Mouse (Mus musculus) E14TG2a.4 (cell line): ENCODE measurements around the gene Fam228a.
A peak's percentile ranks its signal among the peaks of the same experiment; 100 is the strongest.
"Not testable (repeated sequence)": the region's sequence is repeated elsewhere in the genome, so short reads cannot be mapped to it uniquely, and the experiment has no call there.

Source experiments
- H3K27me3 ChIP-seq: 2 replicates; pipeline ENCODE4 v1.6.1; 2014; ENCODE audit warnings: low read length, control low read depth; ENCODE audit not compliant: insufficient read depth
- H3K36me3 ChIP-seq: 2 replicates; pipeline ENCODE4 v1.6.1; 2014; ENCODE audit warnings: low read length, control low read depth; ENCODE audit not compliant: insufficient read depth
- H3K4me1 ChIP-seq: replicated peaks from 2 replicates; pipeline ENCODE4 v1.6.1; 2014; ENCODE audit warnings: low read depth, low read length, control low read depth
- H3K4me3 ChIP-seq: replicated peaks from 2 replicates; pipeline ENCODE4 v1.5.1; 2014; ENCODE audit warnings: mild to moderate bottlenecking, low read length
- H3K9me3 ChIP-seq: 2 replicates; pipeline ENCODE4 v1.6.1; 2014; ENCODE audit warnings: low read length, control low read depth
- CTCF ChIP-seq: conservative IDR thresholded peaks from 2 replicates; pipeline ENCODE4 v1.5.1; 2014; ENCODE audit warnings: low read length
- NANOG ChIP-seq: IDR thresholded peaks from 2 replicates; pipeline ENCODE4 v1.6.1; 2014; ENCODE audit warnings: borderline replicate concordance, low read length, mixed read lengths
- POU5F1 ChIP-seq: IDR thresholded peaks from 2 replicates; pipeline ENCODE4 v1.6.1; 2014; ENCODE audit warnings: low read length, borderline replicate concordance

Fam228a gene

DNA sequence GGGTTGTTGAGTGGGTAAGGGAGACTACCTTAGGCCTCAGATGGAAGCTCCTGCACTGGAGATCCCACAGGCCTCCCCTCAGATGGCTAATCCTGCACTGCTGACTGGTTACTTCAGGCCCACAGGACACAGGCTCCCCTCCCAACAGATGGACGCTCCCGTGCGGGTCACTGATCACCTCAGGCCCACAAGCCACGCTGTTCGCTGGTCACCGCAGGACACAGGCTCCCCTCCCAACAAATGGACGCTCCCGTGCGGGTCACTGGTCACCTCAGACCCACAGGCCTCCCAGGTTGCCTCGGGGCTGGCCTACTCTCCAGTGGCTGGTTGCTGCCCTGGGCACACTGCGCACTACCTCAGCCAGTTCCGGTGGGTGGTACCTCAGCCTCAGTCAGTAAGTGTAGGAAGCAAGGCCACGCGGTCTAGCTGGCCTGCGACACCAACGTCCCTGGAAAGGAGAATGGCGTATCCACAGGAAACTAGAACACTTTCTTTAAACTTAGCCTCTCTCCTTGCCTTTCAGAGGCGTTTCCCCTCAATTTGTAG lies at the start of gene Fam228a:
Gene Fam228a, minus strand, starts transcription at position 400 of the 546 bp plus-strand sequence.
- no peaks in the 10 kb centered on the region for H3K36me3 ChIP-seq
- TF ChIP-seq POU5F1, result no peak
- no peak for TF ChIP-seq CTCF
- TF ChIP-seq NANOG, result no peak

GRCm38 (mm10) chr12:4784466-4784865 lies 46.2 kb upstream of the Fam228a start:
- Histone ChIP-seq H3K9me3 (peaks cover 48% of the 10 kb centered on the region), H3K4me1 (no peaks in the 10 kb centered on the region), H3K36me3 (no peaks in the 10 kb centered on the region), H3K4me3 (no peak overlapping the region), H3K27me3 (no peaks in the 10 kb centered on the region)
- TF ChIP-seq NANOG (no peak), POU5F1 (no peak), CTCF (no peak)

More for the DNA sequence above, at the start of gene Fam228a:
- no peaks in the 10 kb centered on the region for H3K27me3 ChIP-seq
- H3K4me3 ChIP-seq, result peak within 1 kb of the TSS; percentile 57
- peaks cover 7% of the 10 kb centered on the region for H3K4me1 ChIP-seq
- H3K9me3 ChIP-seq, result no peaks in the 10 kb centered on the region

- Histone ChIP-seq H3K4me3 (no peak overlapping the region), H3K4me1 (no peaks in the 10 kb centered on the region), H3K27me3 (no peaks in the 10 kb centered on the region), H3K36me3 (no peaks in the 10 kb centered on the region), H3K9me3 (peaks cover 48% of the 10 kb centered on the region)
- TF ChIP-seq NANOG (no peak), POU5F1 (no peak), CTCF (no peak)
Measured at GRCm38 (mm10) chr12:4783598-4783997, 45.4 kb upstream of the Fam228a start.

- H3K27me3 ChIP-seq, H3K4me3 ChIP-seq, H3K36me3 ChIP-seq, H3K4me1 ChIP-seq: not testable (repeated sequence)
- peaks cover 34% of the 10 kb centered on the region for H3K9me3 ChIP-seq
Measured at GRCm38 (mm10) chr12:4781725-4782404, 43.6 kb upstream of the Fam228a start.

- H3K4me3 ChIP-seq, result no peak overlapping the region
- no peaks in the 10 kb centered on the region for H3K36me3 ChIP-seq
- H3K4me1 ChIP-seq, result no peaks in the 10 kb centered on the region
- peaks cover 30% of the 10 kb centered on the region for H3K9me3 ChIP-seq
- TF ChIP-seq NANOG, result no peak
- no peak for TF ChIP-seq CTCF
- no peak for TF ChIP-seq POU5F1
- no peaks in the 10 kb centered on the region for H3K27me3 ChIP-seq
Measured at GRCm38 (mm10) chr12:4781270-4781669, 43.0 kb upstream of the Fam228a start.

DNA sequence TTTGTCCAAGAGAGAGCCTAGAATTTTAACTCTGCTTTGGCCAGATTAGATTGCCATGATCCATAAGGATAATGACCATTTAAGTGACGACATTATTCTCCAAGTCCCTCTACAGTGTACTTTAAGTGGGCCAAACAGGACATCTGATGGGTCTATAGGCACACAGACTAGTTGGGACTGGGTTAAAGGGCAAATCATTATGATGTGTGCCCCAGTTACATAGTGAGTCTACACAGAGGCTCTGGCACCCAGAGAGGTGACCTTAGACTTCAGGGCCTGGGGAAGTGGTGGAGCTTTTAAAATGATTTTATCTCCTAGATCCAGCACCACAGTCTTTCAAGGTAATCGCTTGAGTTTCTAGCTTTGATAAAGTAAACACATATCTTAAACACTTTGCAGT lies 42.0 kb upstream of the Fam228a start:
- no peaks in the 10 kb centered on the region for H3K36me3 ChIP-seq
- H3K27me3 ChIP-seq, result no peaks in the 10 kb centered on the region; the same call in 1 of the 2 replicates
- TF ChIP-seq POU5F1 (no peak), NANOG (no peak)
- no peak overlapping the region for H3K4me3 ChIP-seq
- H3K9me3 ChIP-seq, result peaks cover 22% of the 10 kb centered on the region
- no peaks in the 10 kb centered on the region for H3K4me1 ChIP-seq

GRCm38 (mm10) chr12:4777734-4778133 lies 39.5 kb upstream of the Fam228a start:
- no peaks in the 10 kb centered on the region for H3K4me1 ChIP-seq
- TF ChIP-seq NANOG, result no peak
- no peak for TF ChIP-seq POU5F1
- no peak for TF ChIP-seq CTCF
- no peak overlapping the region for H3K4me3 ChIP-seq
- H3K9me3 ChIP-seq, result peaks cover under 1% of the 10 kb centered on the region; the same call in 1 of the 2 replicates
- H3K36me3 ChIP-seq, result no peaks in the 10 kb centered on the region
- no peaks in the 10 kb centered on the region; the same call in 1 of the 2 replicates for H3K27me3 ChIP-seq

GRCm38 (mm10) chr12:4775588-4775949 lies 37.3 kb upstream of the Fam228a start:
- H3K9me3 ChIP-seq, result no peaks in the 10 kb centered on the region
- H3K4me1 ChIP-seq, result no peaks in the 10 kb centered on the region
- TF ChIP-seq NANOG (no peak), POU5F1 (no peak)
- no peaks in the 10 kb centered on the region; the same call in 1 of the 2 replicates for H3K27me3 ChIP-seq
- H3K4me3 ChIP-seq, result no peak overlapping the region
- H3K36me3 ChIP-seq, result no peaks in the 10 kb centered on the region
